Comparison of ENCODE assay signal across 19 mouse cellular contexts in the genomic region with DNA sequence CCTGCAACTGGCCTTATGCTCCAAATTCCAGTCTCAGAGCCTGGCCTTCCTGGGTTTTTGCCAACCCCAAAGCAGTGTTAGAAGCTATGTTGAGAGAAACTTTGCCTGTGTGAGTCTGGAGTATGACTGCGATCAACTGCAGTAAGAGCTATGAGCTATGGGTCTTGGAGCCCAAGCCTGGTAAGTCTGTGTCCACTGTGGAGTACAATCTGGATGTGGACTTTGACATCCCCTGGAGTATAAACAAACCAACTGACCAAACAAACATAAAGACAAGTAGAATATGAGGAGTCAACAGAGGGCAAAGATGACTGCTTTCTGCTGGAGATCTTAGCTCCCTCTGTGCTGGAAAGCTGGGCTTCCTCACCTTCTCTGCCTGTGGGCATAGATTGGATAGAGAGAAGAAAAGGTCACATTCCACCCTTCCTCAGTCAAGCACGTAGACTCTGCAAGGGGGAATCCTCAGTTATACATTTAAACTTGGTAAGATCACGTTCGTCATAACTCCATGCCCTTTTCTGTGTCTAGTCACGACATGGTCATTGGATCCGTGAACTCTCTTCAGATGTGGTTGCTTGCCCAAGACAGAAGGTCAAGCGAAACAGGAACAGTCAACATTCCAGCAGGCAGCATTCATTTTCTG. TPM values are rescaled to one million over a fixed set of nuclear protein-coding genes. Genes with fewer than 3 reads are reported as not detected.
DNase-seq lines count a peak whose midpoint lies in the region; ATAC-seq and TF ChIP-seq lines count a peak whose summit lies in the region.
"Had no signal": no experiment of that assay in that cellular context is flagged by ENCODE, and none has a peak within 500 bp of the region (broad histone marks: within the 10 kb centered on the region; RNA-seq: fewer than 3 reads in every experiment).

No protein-coding gene starts in this region.

- WGBS in liver, adult 2 months: 24% methylated on average over 7 of the region's 7 CpGs
- 87% methylated on average over 7 of the region's 7 CpGs for WGBS in liver, embryonic 11.5 days
- 92% methylated on average over 7 of the region's 7 CpGs for WGBS in midbrain, embryonic 16.5 days
- WGBS in forebrain, postnatal 0 days: 89% methylated on average over 7 of the region's 7 CpGs

- peak; percentile 81 for DNase-seq in liver, adult 2 months (ENCODE audit: extremely low read depth, low read depth, low spot score)
- DNase-seq in liver, embryonic 11.5 days (ENCODE audit: low spot score): no peak
- DNase-seq in kidney, postnatal 10 days: peak; percentile 32
- no peak for DNase-seq in urinary bladder, adult 2 months (ENCODE audit: low spot score)
- DNase-seq in forebrain, postnatal 0 days: no peak
- DNase-seq: B cell, adult 2 months; cerebellum, postnatal 25 days; heart, postnatal 4 days; liver, embryonic 13.5 days; lung, postnatal 14 days; right cerebral cortex, postnatal 14 days had no signal

- TF ChIP-seq CTCF in liver, adult 2 months (IDR thresholded peaks at IDR 0.05; ENCODE audit: low read depth, low read length): no peak
- TF ChIP-seq CTCF in forebrain, postnatal 0 days (IDR thresholded peaks at IDR 0.05; ENCODE audit: low read depth): no peak

- H3K27ac ChIP-seq in liver, adult 2 months (replicated peaks; ENCODE audit: insufficient read depth, low read depth, low read length): peak overlapping the region; percentile 55
- no peak overlapping the region for H3K27ac ChIP-seq in liver, embryonic 11.5 days (ENCODE audit: low read depth, low read length)
- H3K27ac ChIP-seq in midbrain, embryonic 16.5 days (ENCODE audit: low read length): no peak overlapping the region
- H3K27ac ChIP-seq in forebrain, postnatal 0 days (ENCODE audit: low read depth, low read length): no peak overlapping the region
- H3K27ac ChIP-seq: embryonic facial prominence, embryonic 10.5 days; forebrain, embryonic 13.5 days; heart, embryonic 13.5 days; hindbrain, postnatal 0 days; liver, embryonic 13.5 days had no signal

- H3K27me3 ChIP-seq in liver, adult 2 months (ENCODE audit: control insufficient read depth, insufficient read depth, low read length): no peaks in the 10 kb centered on the region
- no peaks in the 10 kb centered on the region for H3K27me3 ChIP-seq in liver, embryonic 11.5 days (replicated peaks; ENCODE audit: control insufficient read depth, insufficient read depth, low read length)
- H3K27me3 ChIP-seq in midbrain, embryonic 16.5 days (ENCODE audit: control insufficient read depth, insufficient read depth, low read depth, low read length): no peaks in the 10 kb centered on the region
- no peaks in the 10 kb centered on the region for H3K27me3 ChIP-seq in forebrain, postnatal 0 days (ENCODE audit: insufficient read depth, low read length)
- H3K27me3 ChIP-seq: forebrain, embryonic 13.5 days; heart, embryonic 13.5 days; liver, embryonic 13.5 days had no signal

- H3K9me3 ChIP-seq in liver, embryonic 11.5 days (ENCODE audit: control insufficient read depth, low read length): no peaks in the 10 kb centered on the region
- H3K9me3 ChIP-seq in midbrain, embryonic 16.5 days (replicated peaks; ENCODE audit: control insufficient read depth, low read length, poor library complexity, severe bottlenecking): no peaks in the 10 kb centered on the region
- no peaks in the 10 kb centered on the region for H3K9me3 ChIP-seq in forebrain, postnatal 0 days (ENCODE audit: low read length)
- H3K9me3 ChIP-seq: embryonic facial prominence, embryonic 10.5 days; forebrain, embryonic 13.5 days; heart, embryonic 13.5 days; liver, embryonic 13.5 days had no signal

- TF ChIP-seq POLR2A in liver, adult 2 months (IDR thresholded peaks at IDR 0.05; ENCODE audit: extremely low read depth, insufficient read depth, low read length): no peak

- H3K4me2 ChIP-seq in liver, embryonic 11.5 days: no peak overlapping the region
- H3K4me2 ChIP-seq in midbrain, embryonic 16.5 days (ENCODE audit: low read length): no peak overlapping the region
- no peak overlapping the region for H3K4me2 ChIP-seq in forebrain, postnatal 0 days (ENCODE audit: low read depth)
- H3K4me2 ChIP-seq: forebrain, embryonic 13.5 days; heart, embryonic 13.5 days; liver, embryonic 13.5 days had no signal

- no peaks in the 10 kb centered on the region for H3K36me3 ChIP-seq in liver, adult 2 months (ENCODE audit: control insufficient read depth, insufficient read depth, low read length)
- H3K36me3 ChIP-seq in liver, embryonic 11.5 days (ENCODE audit: control insufficient read depth, insufficient read depth, low read length): no peaks in the 10 kb centered on the region
- H3K36me3 ChIP-seq in midbrain, embryonic 16.5 days (ENCODE audit: control insufficient read depth, insufficient read depth, low read length): no peaks in the 10 kb centered on the region
- no peaks in the 10 kb centered on the region for H3K36me3 ChIP-seq in forebrain, postnatal 0 days (ENCODE audit: insufficient read depth)
- H3K36me3 ChIP-seq: embryonic facial prominence, embryonic 10.5 days; heart, embryonic 13.5 days; liver, embryonic 13.5 days had no signal

- no peak overlapping the region for H3K4me3 ChIP-seq in liver, adult 2 months (ENCODE audit: insufficient read depth, low read depth, low read length)
- no peak overlapping the region for H3K4me3 ChIP-seq in liver, embryonic 11.5 days (ENCODE audit: low read depth, low read length)
- H3K4me3 ChIP-seq in midbrain, embryonic 16.5 days (ENCODE audit: low read depth, low read length): no peak overlapping the region
- H3K4me3 ChIP-seq in forebrain, postnatal 0 days (ENCODE audit: low read depth, low read length): no peak overlapping the region
- H3K4me3 ChIP-seq: embryonic facial prominence, embryonic 10.5 days; forebrain, embryonic 13.5 days; heart, embryonic 13.5 days; liver, embryonic 13.5 days had no signal

- H3K4me1 ChIP-seq in liver, adult 2 months (ENCODE audit: control insufficient read depth, insufficient read depth, low read length): peaks cover 5% of the 10 kb centered on the region
- H3K4me1 ChIP-seq in liver, embryonic 11.5 days (replicated peaks; ENCODE audit: control insufficient read depth, insufficient read depth, low read length): peaks cover 10% of the 10 kb centered on the region; the same call in 1 of the 2 replicates
- no peaks in the 10 kb centered on the region for H3K4me1 ChIP-seq in midbrain, embryonic 16.5 days (ENCODE audit: control insufficient read depth, insufficient read depth, low read length)
- H3K4me1 ChIP-seq in forebrain, postnatal 0 days (ENCODE audit: insufficient read depth): no peaks in the 10 kb centered on the region

- no peak overlapping the region; the same call in 1 of the 2 replicates for H3K9ac ChIP-seq in liver, adult 2 months (ENCODE audit: low read depth, low read length)
- no peak overlapping the region for H3K9ac ChIP-seq in liver, embryonic 11.5 days (ENCODE audit: low read depth, low read length)
- H3K9ac ChIP-seq in midbrain, embryonic 16.5 days (ENCODE audit: low read depth, low read length): no peak overlapping the region
- H3K9ac ChIP-seq in forebrain, postnatal 0 days: no peak overlapping the region
- H3K9ac ChIP-seq: forebrain, embryonic 13.5 days; heart, embryonic 13.5 days; liver, embryonic 13.5 days had no signal

- no peak for ATAC-seq in liver, embryonic 11.5 days (replicated peaks; ENCODE audit: low FRiP score)
- peak; percentile 48 for ATAC-seq in granulocyte monocyte progenitor cell, adult 5-6 weeks (replicated peaks; ENCODE audit: poor library complexity, severe bottlenecking)
- peak; percentile 80 for ATAC-seq in monocyte, adult 5-6 weeks (replicated peaks; ENCODE audit: insufficient number of reproducible peaks, low FRiP score, low TSS enrichment, poor library complexity, severe bottlenecking)
- ATAC-seq in midbrain, embryonic 16.5 days: no peak
- no peak for ATAC-seq in forebrain, postnatal 0 days
- ATAC-seq: activated CD4-positive, CD25-positive, alpha-beta regulatory T cell, adult 4 months; forebrain, embryonic 13.5 days; hindbrain, postnatal 0 days had no signal

- H3K79me2 ChIP-seq in liver, adult 2 months (ENCODE audit: control insufficient read depth, insufficient read depth, low read length): no peaks in the 10 kb centered on the region

RNA-seq across cellular contexts. Expression of a gene that starts 8.4 kb away (rescaled TPM):
- 16.0 and 17.1 TPM in 2 replicates for total RNA-seq in liver, adult 2 months (2014; rRNA removed)
- 1.8 and 2.5 TPM in 2 replicates for polyA plus RNA-seq in liver, adult 2 months (2012; rRNA removed)
- 74.9 and 76.4 TPM in 2 replicates for polyA plus RNA-seq in liver, embryonic 11.5 days (2014; fragmentation: Nextera tagmentation; extraction: Ambion mirVana)
- total RNA-seq in granulocyte monocyte progenitor cell, adult 5-6 weeks (2014; fragmentation: Nextera tagmentation): 98.4 and 118 TPM in 2 replicates
- 162 and 168 TPM in 2 replicates for total RNA-seq in granulocyte monocyte progenitor cell, adult 5-6 weeks (2017)
- total RNA-seq in monocyte, adult 5-6 weeks (2017): 196 to 255 TPM (median 202 TPM) in 3 replicates
- 25.9 and 26.4 TPM in 2 replicates for polyA plus RNA-seq in urinary bladder, adult 2 months (2012; rRNA removed)
- polyA plus RNA-seq in midbrain, embryonic 16.5 days (2015; fragmentation: Nextera tagmentation; extraction: Ambion mirVana): 41.5 and 43.1 TPM in 2 replicates
- 52.2 and 58.7 TPM in 2 replicates for total RNA-seq in forebrain, postnatal 0 days (2014; rRNA removed)
- 24.8 and 35.4 TPM in 2 replicates for polyA plus RNA-seq in forebrain, postnatal 0 days (2015; fragmentation: Nextera tagmentation; extraction: Ambion mirVana)

RNA-seq across cellular contexts. Expression of a gene that starts 23.8 kb away (rescaled TPM):
- total RNA-seq in liver, adult 2 months (2014; rRNA removed): 0.92 and 1.1 TPM in 2 replicates
- 0.07 TPM in 1 of 2 replicates, not detected in the other for polyA plus RNA-seq in liver, adult 2 months (2012; rRNA removed)
- polyA plus RNA-seq in liver, embryonic 11.5 days (2014; fragmentation: Nextera tagmentation; extraction: Ambion mirVana): 3.5 and 5.2 TPM in 2 replicates
- total RNA-seq in granulocyte monocyte progenitor cell, adult 5-6 weeks (2014; fragmentation: Nextera tagmentation): 6.0 and 7.7 TPM in 2 replicates
- 1.0 and 4.9 TPM in 2 replicates for total RNA-seq in granulocyte monocyte progenitor cell, adult 5-6 weeks (2017)
- total RNA-seq in monocyte, adult 5-6 weeks (2017): 11.7 to 54.1 TPM (median 17.0 TPM) in 3 replicates
- 0.47 and 1.2 TPM in 2 replicates for polyA plus RNA-seq in urinary bladder, adult 2 months (2012; rRNA removed)
- polyA plus RNA-seq in midbrain, embryonic 16.5 days (2015; fragmentation: Nextera tagmentation; extraction: Ambion mirVana): 2.5 and 3.7 TPM in 2 replicates
- total RNA-seq in forebrain, postnatal 0 days (2014; rRNA removed): 1.2 and 2.8 TPM in 2 replicates
- polyA plus RNA-seq in forebrain, postnatal 0 days (2015; fragmentation: Nextera tagmentation; extraction: Ambion mirVana): 0.65 and 2.1 TPM in 2 replicates

RNA-seq across cellular contexts. Expression of a gene that starts 43.1 kb away (rescaled TPM):
- 0.34 and 0.46 TPM in 2 replicates for total RNA-seq in liver, adult 2 months (2014; rRNA removed)
- not detected in 2 replicates for polyA plus RNA-seq in liver, adult 2 months (2012; rRNA removed)
- 50.4 and 52.6 TPM in 2 replicates for polyA plus RNA-seq in liver, embryonic 11.5 days (2014; fragmentation: Nextera tagmentation; extraction: Ambion mirVana)
- total RNA-seq in granulocyte monocyte progenitor cell, adult 5-6 weeks (2014; fragmentation: Nextera tagmentation): 23.1 and 24.6 TPM in 2 replicates
- 76.7 and 80.4 TPM in 2 replicates for total RNA-seq in granulocyte monocyte progenitor cell, adult 5-6 weeks (2017)
- 27.2 to 27.7 TPM (median 27.3 TPM) in 3 replicates for total RNA-seq in monocyte, adult 5-6 weeks (2017)
- polyA plus RNA-seq in urinary bladder, adult 2 months (2012; rRNA removed): 0.96 and 1.1 TPM in 2 replicates
- polyA plus RNA-seq in midbrain, embryonic 16.5 days (2015; fragmentation: Nextera tagmentation; extraction: Ambion mirVana): 4.4 and 5.6 TPM in 2 replicates
- 3.2 and 4.0 TPM in 2 replicates for total RNA-seq in forebrain, postnatal 0 days (2014; rRNA removed)
- 4.8 and 5.7 TPM in 2 replicates for polyA plus RNA-seq in forebrain, postnatal 0 days (2015; fragmentation: Nextera tagmentation; extraction: Ambion mirVana)

Comparison
In these comparisons a context has a peak if more than half of its experiments do, and no peak if none do; other contexts are left out.
1. DNase-seq: peak in liver, adult 2 months (single experiment) and kidney, postnatal 10 days (single experiment); none in liver, embryonic 11.5 days (single experiment), urinary bladder, adult 2 months (single experiment) and forebrain, postnatal 0 days (single experiment).
2. ATAC-seq: peak in granulocyte monocyte progenitor cell, adult 5-6 weeks (single experiment) and monocyte, adult 5-6 weeks (single experiment); none in liver, embryonic 11.5 days (single experiment), midbrain, embryonic 16.5 days (single experiment) and forebrain, postnatal 0 days (single experiment).